Mouse (Mus musculus) subcutaneous adipose tissue, adult 2 months (tissue): ENCODE data around the gene Gm12169. TPM values are rescaled to one million over a fixed set of nuclear protein-coding genes. Genes with fewer than 3 reads are reported as not detected.

Experiments used
- polyA plus RNA-seq: library from polyadenylated mRNA; depleted of rRNA; stranded (reverse); fragments of >200 nt; gene quantifications from 2 replicates; pipeline ENCODE4 v1.2.3, GENCODE M21; 2012; ENCODE audit warnings: low replicate concordance; rRNA removed

Gene Gm12169
- not detected in 2 replicates for polyA plus RNA-seq

GRCm38 (mm10) chr11:46523912-46524311 is at the start of gene Gm12169:
TSS of gene Gm12169 (plus strand) at chr11:46524212.

GRCm38 (mm10) chr11:46571327-46571726 is 47.3 kb downstream of the Gm12169 start, which contains the start of gene BC053393:
TSS of gene BC053393 (plus strand) at chr11:46571536.

Other genes starting within 250 kb of the Gm12169 start
- gene Cyfip2, start 211.4 kb upstream of the Gm12169 start, polyA plus RNA-seq = 0.85 and 3.5 TPM in 2 replicates
- 0.46 and 0.62 TPM in 2 replicates for gene Itk, start 134.7 kb upstream of the Gm12169 start, polyA plus RNA-seq
- gene Fam71b, start 127.7 kb upstream of the Gm12169 start, polyA plus RNA-seq = 0.05 TPM in 1 of 2 replicates, not detected in the other
- gene Med7, start 87.3 kb upstream of the Gm12169 start, polyA plus RNA-seq = 11.0 and 24.6 TPM in 2 replicates
- 0.13 and 0.58 TPM in 2 replicates for gene Havcr2, start 69.3 kb upstream of the Gm12169 start, polyA plus RNA-seq
- gene BC053393, start 47.3 kb downstream of the Gm12169 start, polyA plus RNA-seq = not detected in 2 replicates
- gene Dppa1, start 105.0 kb downstream of the Gm12169 start, polyA plus RNA-seq = not detected in 2 replicates
- gene Timd2, start 182.8 kb downstream of the Gm12169 start, polyA plus RNA-seq = 1.0 TPM in 1 of 2 replicates, not detected in the other
- gene Havcr1, start 210.9 kb downstream of the Gm12169 start, polyA plus RNA-seq = 0.09 TPM in 1 of 2 replicates, not detected in the other